Mouse (Mus musculus) embryonic facial prominence, embryonic 13.5 days (tissue): Measurements from ENCODE around the gene Hmcn2. TPM values are rescaled to one million over a fixed set of nuclear protein-coding genes. Genes with fewer than 3 reads are reported as not detected.
A peak's percentile ranks its signal among the peaks of the same experiment; 100 is the strongest.

ENCODE experiments used
- ATAC-seq: fragments of 200-750 bp; cut with Nextera tagmentation; 2 replicates; pipeline ENCODE4 v1.8.0; 2017; ENCODE audit warnings: low read depth; ENCODE audit not compliant: insufficient number of reproducible peaks, insufficient read depth, low FRiP score, low TSS enrichment
- H3K27ac ChIP-seq: fragments of 300-500 bp; sonication (generic); 2 replicates; pipeline ENCODE4 v1.5.1; 2015; ENCODE audit warnings: moderate library complexity, mild to moderate bottlenecking, inconsistent platforms
- H3K27me3 ChIP-seq: fragments of 300-500 bp; sonication (generic); 2 replicates; pipeline ENCODE4 v1.6.1; 2015; ENCODE audit warnings: mild to moderate bottlenecking, inconsistent platforms
- H3K36me3 ChIP-seq: fragments of 300-500 bp; sonication (generic); 2 replicates; pipeline ENCODE4 v1.6.1; 2015; ENCODE audit warnings: mild to moderate bottlenecking, inconsistent platforms
- H3K4me1 ChIP-seq: fragments of 300-500 bp; sonication (generic); 2 replicates; pipeline ENCODE4 v1.6.1; 2015; ENCODE audit warnings: inconsistent platforms
- H3K4me2 ChIP-seq: fragments of 300-500 bp; sonication (generic); 2 replicates; pipeline ENCODE4 v1.6.1; 2015; ENCODE audit warnings: moderate library complexity, mild to moderate bottlenecking, inconsistent platforms
- H3K4me3 ChIP-seq: fragments of 300-500 bp; sonication (generic); 2 replicates; pipeline ENCODE4 v1.5.1; 2015; ENCODE audit warnings: mild to moderate bottlenecking, inconsistent platforms
- H3K9ac ChIP-seq: fragments of 300-500 bp; sonication (generic); 2 replicates; pipeline ENCODE4 v1.6.1; 2015; ENCODE audit warnings: mild to moderate bottlenecking, inconsistent platforms
- H3K9me3 ChIP-seq: fragments of 300-500 bp; sonication (generic); 2 replicates; pipeline ENCODE4 v1.6.1; 2016; ENCODE audit warnings: inconsistent platforms
- WGBS: fragments of 180-500 bp; shearing (Covaris S2); methylation state at CpG from one replicate; pipeline ENCODE4 v1.1.7; 2015; ENCODE audit warnings: mixed read lengths; 5-methylcytosine and 5-hydroxymethylcytosine counted together
- polyA plus RNA-seq: library from polyadenylated mRNA; unstranded; fragments of >200 nt; fragmentation: Nextera tagmentation; extraction: Ambion mirVana; gene quantifications from 2 replicates; pipeline ENCODE4 v1.2.1, GENCODE M21; 2015

The Hmcn2 gene
- polyA plus RNA-seq, 1 experiment from 2014 or later = not detected

DNA sequence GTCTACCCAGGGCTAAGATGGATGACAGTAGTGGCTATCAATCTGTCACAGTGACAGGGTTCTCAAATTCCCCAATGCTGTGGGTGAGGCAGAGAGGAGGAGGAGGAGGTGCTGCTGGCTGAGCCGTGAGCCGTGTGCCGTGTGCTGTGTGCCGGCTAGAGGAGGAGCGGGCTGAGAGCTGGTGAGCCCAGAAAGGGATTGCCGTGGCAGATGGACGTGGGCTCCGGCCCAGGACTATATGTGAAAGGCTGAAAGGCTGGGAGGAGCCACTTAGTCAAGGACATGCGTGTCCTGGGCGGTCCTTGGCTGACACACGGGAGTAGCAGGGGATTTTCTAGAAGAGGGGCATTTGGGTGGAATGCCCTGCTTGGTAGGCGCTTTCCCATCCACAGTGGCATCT is 31.3 kb upstream of the Hmcn2 start:
- no peak for ATAC-seq
- peaks cover 78% of the 10 kb centered on the region for H3K36me3 ChIP-seq
- no peak overlapping the region for H3K4me3 ChIP-seq
- WGBS = 95% methylated on average over 12 of the region's 12 CpGs
- H3K4me2 ChIP-seq = no peak overlapping the region
- no peak overlapping the region for H3K9ac ChIP-seq
- H3K27ac ChIP-seq = no peak overlapping the region
- H3K4me1 ChIP-seq = no peaks in the 10 kb centered on the region
- no peaks in the 10 kb centered on the region for H3K9me3 ChIP-seq
- H3K27me3 ChIP-seq = no peaks in the 10 kb centered on the region

DNA sequence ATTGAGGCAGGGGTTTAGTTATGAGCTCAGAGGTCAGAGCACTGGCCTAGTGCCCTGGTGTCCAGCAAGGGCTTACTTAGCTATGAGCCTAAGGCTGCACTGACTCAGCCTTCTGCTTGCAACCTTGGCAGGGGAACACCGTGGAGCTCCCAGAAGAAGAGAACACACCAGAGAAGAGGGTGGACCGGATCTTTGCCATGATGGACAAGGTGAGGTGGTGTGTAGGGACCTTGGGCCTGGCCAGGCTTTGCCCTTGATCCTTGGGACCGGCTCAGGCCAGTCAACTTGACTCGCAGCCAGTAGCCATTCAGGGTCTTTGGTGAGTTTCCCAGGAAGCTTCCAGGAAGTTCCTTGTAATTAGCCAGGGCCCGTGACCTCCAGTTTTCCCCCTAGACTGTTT is 29.7 kb upstream of the Hmcn2 start:
- ATAC-seq = no peak
- Histone ChIP-seq H3K9me3 (no peaks in the 10 kb centered on the region), H3K27me3 (no peaks in the 10 kb centered on the region), H3K9ac (no peak overlapping the region), H3K27ac (no peak overlapping the region), H3K4me2 (no peak overlapping the region), H3K36me3 (peaks cover 89% of the 10 kb centered on the region), H3K4me3 (no peak overlapping the region), H3K4me1 (no peaks in the 10 kb centered on the region)
- WGBS = 83% methylated on average over 5 of the region's 5 CpGs

GRCm38 (mm10) chr2:31291421-31291820 is 22.8 kb upstream of the Hmcn2 start:
- no peaks in the 10 kb centered on the region for H3K27me3 ChIP-seq
- peaks cover 56% of the 10 kb centered on the region for H3K36me3 ChIP-seq
- 10% methylated on average over 6 of the region's 6 CpGs for WGBS
- no peak overlapping the region for H3K27ac ChIP-seq
- no peak for ATAC-seq
- no peaks in the 10 kb centered on the region for H3K9me3 ChIP-seq
- no peak overlapping the region for H3K4me3 ChIP-seq
- no peaks in the 10 kb centered on the region for H3K4me1 ChIP-seq
- no peak overlapping the region for H3K9ac ChIP-seq
- H3K4me2 ChIP-seq = no peak overlapping the region

GRCm38 (mm10) chr2:31294985-31295384 is 19.2 kb upstream of the Hmcn2 start:
- no peak overlapping the region for H3K27ac ChIP-seq
- no peak for ATAC-seq
- no peak overlapping the region for H3K4me2 ChIP-seq
- H3K9me3 ChIP-seq = no peaks in the 10 kb centered on the region
- no peak overlapping the region for H3K9ac ChIP-seq
- no peak overlapping the region for H3K4me3 ChIP-seq
- WGBS = 3% methylated on average over 4 of the region's 4 CpGs
- no peaks in the 10 kb centered on the region for H3K27me3 ChIP-seq
- peaks cover 25% of the 10 kb centered on the region for H3K36me3 ChIP-seq
- H3K4me1 ChIP-seq = peaks cover 12% of the 10 kb centered on the region

GRCm38 (mm10) chr2:31296395-31296794 is 17.8 kb upstream of the Hmcn2 start:
- Histone ChIP-seq H3K9ac (no peak overlapping the region), H3K4me1 (peaks cover 12% of the 10 kb centered on the region), H3K27me3 (no peaks in the 10 kb centered on the region), H3K9me3 (no peaks in the 10 kb centered on the region), H3K4me2 (no peak overlapping the region), H3K4me3 (no peak overlapping the region), H3K36me3 (peaks cover 24% of the 10 kb centered on the region), H3K27ac (no peak overlapping the region)
- no peak for ATAC-seq
- WGBS = 75% methylated on average over 6 of the region's 6 CpGs

GRCm38 (mm10) chr2:31297602-31298268 is 16.5 kb upstream of the Hmcn2 start:
- Histone ChIP-seq H3K9me3 (no peaks in the 10 kb centered on the region), H3K4me1 (peaks cover 12% of the 10 kb centered on the region), H3K4me2 (peak overlapping the region; percentile 65), H3K4me3 (peak overlapping the region; percentile 52), H3K36me3 (peaks cover 18% of the 10 kb centered on the region), H3K27ac (peak overlapping the region; percentile 76), H3K27me3 (no peaks in the 10 kb centered on the region), H3K9ac (peak overlapping the region; percentile 72)
- peak; percentile 85 for ATAC-seq
- WGBS = 3% methylated on average over 17 of the region's 17 CpGs

DNA sequence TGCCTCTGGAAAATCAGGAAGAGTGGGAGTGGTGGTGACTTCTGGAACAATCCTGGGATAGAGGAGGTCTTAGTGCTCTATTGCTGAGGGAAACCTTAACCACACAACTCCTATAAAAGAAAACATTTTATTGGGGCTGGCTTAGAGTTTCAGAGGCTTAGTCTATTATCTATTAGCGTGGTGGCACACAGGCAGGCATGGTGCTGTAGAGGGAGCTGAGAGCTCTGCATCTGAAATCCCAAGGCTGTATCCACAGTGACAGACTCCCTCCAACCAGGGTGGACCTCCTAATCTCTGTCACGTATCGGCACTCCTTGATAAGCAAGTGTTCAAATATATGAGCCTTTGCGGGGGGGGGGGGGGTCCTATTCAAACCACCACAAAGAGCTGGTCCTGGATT is 15.4 kb upstream of the Hmcn2 start:
- Histone ChIP-seq H3K4me1 (peaks cover 12% of the 10 kb centered on the region), H3K36me3 (peaks cover 8% of the 10 kb centered on the region; the same call in 1 of the 2 replicates), H3K27ac (peak overlapping the region; percentile 76), H3K4me2 (peak overlapping the region; percentile 65), H3K27me3 (no peaks in the 10 kb centered on the region), H3K9ac (peak overlapping the region; percentile 72), H3K9me3 (no peaks in the 10 kb centered on the region), H3K4me3 (peak overlapping the region; percentile 52)
- no peak for ATAC-seq
- WGBS = 47% methylated on average over 4 of the region's 4 CpGs

GRCm38 (mm10) chr2:31299266-31299665 is 14.9 kb upstream of the Hmcn2 start:
- no peak for ATAC-seq
- H3K4me2 ChIP-seq = peak overlapping the region; percentile 65
- 24% methylated on average over 4 of the region's 4 CpGs for WGBS

DNA sequence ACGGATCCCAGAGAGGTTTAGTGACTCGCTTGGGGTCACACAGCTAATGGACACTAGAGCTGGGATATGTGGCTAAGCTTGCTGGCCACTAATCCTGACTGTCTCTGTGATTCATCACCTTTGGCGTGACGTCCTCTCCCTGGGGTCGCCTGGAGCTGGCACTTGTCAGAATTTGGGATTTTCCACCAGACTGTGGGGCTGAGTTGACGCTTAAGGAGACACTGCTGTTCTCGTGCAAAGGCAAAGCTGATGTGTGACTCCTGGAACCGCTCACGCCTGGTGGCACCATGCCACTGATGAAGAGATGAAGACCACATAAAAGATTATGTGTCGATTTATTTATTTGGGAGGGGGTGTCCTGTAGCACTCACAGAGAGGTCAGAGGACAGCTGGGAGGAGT is 14.2 kb upstream of the Hmcn2 start:
- Histone ChIP-seq H3K27ac (no peak overlapping the region), H3K27me3 (no peaks in the 10 kb centered on the region), H3K9ac (no peak overlapping the region), H3K9me3 (no peaks in the 10 kb centered on the region), H3K4me3 (no peak overlapping the region), H3K36me3 (no peaks in the 10 kb centered on the region), H3K4me1 (peaks cover 12% of the 10 kb centered on the region), H3K4me2 (no peak overlapping the region)
- ATAC-seq = no peak
- WGBS = 76% methylated on average over 10 of the region's 10 CpGs

More at GRCm38 (mm10) chr2:31299266-31299665, 14.9 kb upstream of the Hmcn2 start:
- Histone ChIP-seq H3K4me3 (no peak overlapping the region), H3K9me3 (no peaks in the 10 kb centered on the region), H3K27ac (no peak overlapping the region), H3K9ac (no peak overlapping the region), H3K4me1 (peaks cover 12% of the 10 kb centered on the region), H3K36me3 (0 out of 2 replicates have a peak, but pooled peaks cover 4% of the 10 kb centered on the region), H3K27me3 (no peaks in the 10 kb centered on the region)

GRCm38 (mm10) chr2:31303177-31303576 is 11.0 kb upstream of the Hmcn2 start:
- Histone ChIP-seq H3K4me3 (no peak overlapping the region), H3K27ac (no peak overlapping the region), H3K9me3 (no peaks in the 10 kb centered on the region), H3K36me3 (no peaks in the 10 kb centered on the region), H3K9ac (no peak overlapping the region), H3K4me2 (no peak overlapping the region), H3K27me3 (no peaks in the 10 kb centered on the region), H3K4me1 (peaks cover 12% of the 10 kb centered on the region)
- ATAC-seq = no peak
- 73% methylated on average over 9 of the region's 9 CpGs for WGBS

DNA sequence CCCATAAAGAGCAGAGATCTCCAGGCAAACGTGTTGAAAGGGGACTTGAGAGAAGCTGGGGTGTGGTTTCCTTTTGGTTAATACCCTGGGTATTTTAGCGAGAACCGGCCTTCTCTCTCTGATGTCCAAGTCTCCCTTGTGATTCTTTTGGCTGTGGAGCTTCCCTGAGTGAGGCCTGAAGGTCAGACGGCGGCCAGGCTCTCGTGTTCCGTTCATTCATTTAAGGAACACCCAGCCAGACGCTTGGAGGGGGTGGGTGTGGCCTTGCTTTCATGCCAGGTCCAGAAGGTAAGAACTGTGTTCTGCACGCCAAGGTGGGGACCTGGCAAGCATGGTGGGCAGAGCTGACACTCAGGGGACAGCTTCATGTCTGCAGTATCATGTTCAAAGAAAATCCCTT is 10.0 kb upstream of the Hmcn2 start:
- H3K36me3 ChIP-seq = no peaks in the 10 kb centered on the region
- H3K27ac ChIP-seq = no peak overlapping the region
- H3K9ac ChIP-seq = no peak overlapping the region
- no peak for ATAC-seq
- H3K9me3 ChIP-seq = no peaks in the 10 kb centered on the region
- H3K27me3 ChIP-seq = no peaks in the 10 kb centered on the region
- WGBS = 74% methylated on average over 9 of the region's 9 CpGs
- H3K4me3 ChIP-seq = no peak overlapping the region
- H3K4me2 ChIP-seq = no peak overlapping the region
- H3K4me1 ChIP-seq = 0 out of 2 replicates have a peak, but pooled peaks cover 2% of the 10 kb centered on the region

DNA sequence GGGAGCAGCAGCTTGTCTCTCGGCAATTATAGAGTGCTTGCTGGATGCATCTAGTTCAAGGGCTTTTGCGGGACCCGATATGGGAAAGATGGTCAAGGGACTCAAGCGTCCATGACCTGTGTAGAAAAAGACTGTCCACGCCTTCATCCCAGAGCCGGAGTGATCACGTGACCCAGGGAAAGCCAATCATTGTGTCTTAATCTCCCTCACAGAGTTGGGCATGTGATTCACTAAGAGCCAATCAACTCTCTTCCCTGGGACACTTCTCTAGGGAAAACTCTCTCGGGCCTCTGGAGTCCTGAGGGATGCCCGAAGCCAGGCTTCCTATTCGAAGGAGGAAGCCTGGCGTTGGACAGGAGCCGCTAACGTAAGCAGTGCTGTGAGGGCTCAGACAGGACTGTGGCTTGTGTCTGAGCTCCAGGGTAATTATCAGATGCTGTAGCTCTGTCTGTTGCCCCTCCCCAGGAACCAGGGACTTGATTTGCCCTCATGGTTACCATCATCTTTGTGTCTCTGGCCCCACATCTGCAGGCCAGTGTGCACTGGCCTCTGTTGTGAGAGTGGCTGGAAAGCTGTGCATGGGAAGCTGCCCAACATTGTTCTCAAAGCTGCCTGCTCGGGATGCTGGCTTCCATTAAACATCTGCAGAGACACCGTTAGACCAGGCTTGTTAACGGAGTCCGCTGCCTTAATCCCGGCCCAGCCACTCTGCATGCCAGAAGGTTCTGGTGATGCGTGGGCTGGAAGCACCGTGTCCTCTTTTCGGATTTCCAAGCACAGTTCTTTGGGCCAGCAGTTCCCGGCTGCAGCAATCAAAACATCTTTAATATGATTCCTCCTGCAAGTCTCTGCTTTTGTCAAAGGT is 9.2 kb upstream of the Hmcn2 start:
- no peak for ATAC-seq
- no peaks in the 10 kb centered on the region for H3K4me1 ChIP-seq
- WGBS = 74% methylated on average over 22 of the region's 22 CpGs
- no peak overlapping the region for H3K9ac ChIP-seq
- H3K9me3 ChIP-seq = no peaks in the 10 kb centered on the region
- no peak overlapping the region for H3K27ac ChIP-seq
- no peaks in the 10 kb centered on the region for H3K36me3 ChIP-seq
- H3K4me2 ChIP-seq = no peak overlapping the region
- H3K4me3 ChIP-seq = no peak overlapping the region
- 0 out of 2 replicates have a peak, but pooled peaks cover 2% of the 10 kb centered on the region for H3K27me3 ChIP-seq
